Mouse (Mus musculus): ENCODE measurements around the gene Cd93.

DNA sequence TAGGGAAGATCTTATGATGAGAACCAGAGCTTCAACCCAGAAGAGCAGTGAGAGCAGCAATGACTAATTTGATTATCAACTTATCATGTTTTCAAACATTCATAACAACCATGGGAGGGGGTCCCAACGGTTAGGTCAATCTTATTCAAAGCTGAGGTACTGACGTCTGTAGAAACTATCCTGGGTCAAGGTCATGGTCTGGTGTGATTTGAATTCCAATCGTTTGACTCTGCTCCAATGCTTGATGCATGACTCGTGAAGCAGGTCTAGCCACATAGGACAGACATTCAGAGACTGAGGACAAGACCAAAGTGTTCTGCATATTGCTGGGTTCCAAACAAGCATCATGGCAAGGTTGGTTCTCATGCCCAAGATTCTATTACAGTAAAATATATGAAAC is 33.2 kb upstream of the Cd93 start:
- TF ChIP-seq POLR2A (IDR thresholded peaks at IDR 0.05; ENCODE audit: control insufficient read depth in 1 of 2, insufficient read depth in 1 of 2, low read depth in 1 of 2, low read length in 2 of 2, poor library complexity in 1 of 2) (no peak), POLR2AphosphoS2 (IDR thresholded peaks at IDR 0.05; ENCODE audit: low read length) (no peak), CTCF (IDR thresholded peaks at IDR 0.05 in 2 of 3, conservative IDR thresholded peaks at IDR 0.05 in 1 of 3; ENCODE audit: control insufficient read depth in 1 of 3, insufficient read depth in 1 of 3, low read depth in 2 of 3, low read length in 3 of 3, poor library complexity in 1 of 3, severe bottlenecking in 1 of 3) (no peak), TAL1 (IDR thresholded peaks at IDR 0.05; ENCODE audit: low read length) (no peak), MAX (IDR thresholded peaks at IDR 0.05; ENCODE audit: low read length) (no peak), NELFE (IDR thresholded peaks at IDR 0.05; ENCODE audit: low read depth, low read length) (no peak), USF1 (IDR thresholded peaks at IDR 0.05; ENCODE audit: low read depth, low read length) (no peak), MYC (IDR thresholded peaks at IDR 0.05; ENCODE audit: low read depth, low read length) (no peak), E2F4 (IDR thresholded peaks at IDR 0.05; ENCODE audit: borderline replicate concordance, low read depth, low read length) (no peak), SMC3 (IDR thresholded peaks at IDR 0.05; ENCODE audit: low read depth, low read length) (no peak), USF2 (IDR thresholded peaks at IDR 0.05; ENCODE audit: borderline replicate concordance in 1 of 2, insufficient read depth in 1 of 2, low read depth in 1 of 2, low read length in 2 of 2) (no peak)
